9 mouse cellular contexts compared by ENCODE assay signal in genomic region chr5:67101793-67102600, GRCm38 (mm10). TPM values are rescaled to one million over a fixed set of nuclear protein-coding genes. Genes with fewer than 3 reads are reported as not detected.
DNase-seq lines count a peak whose midpoint lies in the region; ATAC-seq and TF ChIP-seq lines count a peak whose summit lies in the region.
"Had no signal": no experiment of that assay in that cellular context is flagged by ENCODE, and none has a peak within 500 bp of the region (broad histone marks: within the 10 kb centered on the region; RNA-seq: fewer than 3 reads in every experiment).

No protein-coding gene starts in this region.

- H3K4me3 ChIP-seq in lung, postnatal 0 days (ENCODE audit: low read depth, low read length), result no peak overlapping the region
- no peak overlapping the region for H3K4me3 ChIP-seq in embryonic facial prominence, embryonic 14.5 days (ENCODE audit: low read depth, low read length)
- H3K4me3 ChIP-seq in intestine, embryonic 14.5 days (ENCODE audit: low read depth, low read length), result no peak overlapping the region
- no peak overlapping the region for H3K4me3 ChIP-seq in neural tube, embryonic 14.5 days (ENCODE audit: low read depth, low read length)
- H3K4me3 ChIP-seq: heart, embryonic 13.5 days; myocyte had no signal

- H3K4me2 ChIP-seq in lung, postnatal 0 days (replicated peaks; ENCODE audit: low read depth, low read length), result no peak overlapping the region
- no peak overlapping the region for H3K4me2 ChIP-seq in embryonic facial prominence, embryonic 14.5 days (ENCODE audit: low read depth, low read length)
- H3K4me2 ChIP-seq in intestine, embryonic 14.5 days (ENCODE audit: low read length), result no peak overlapping the region
- H3K4me2 ChIP-seq in neural tube, embryonic 14.5 days (ENCODE audit: low read depth, low read length), result no peak overlapping the region
- H3K4me2 ChIP-seq: heart, embryonic 13.5 days had no signal

- peaks cover 52% of the 10 kb centered on the region for H3K27me3 ChIP-seq in lung, postnatal 0 days (replicated peaks; ENCODE audit: insufficient read depth, low read length)
- peaks cover 93% of the 10 kb centered on the region for H3K27me3 ChIP-seq in embryonic facial prominence, embryonic 14.5 days (replicated peaks; ENCODE audit: control insufficient read depth, insufficient read depth, low read length)
- peaks cover 87% of the 10 kb centered on the region for H3K27me3 ChIP-seq in intestine, embryonic 14.5 days (replicated peaks; ENCODE audit: control insufficient read depth, insufficient read depth, low read length)
- peaks cover 64% of the 10 kb centered on the region for H3K27me3 ChIP-seq in neural tube, embryonic 14.5 days (ENCODE audit: control insufficient read depth, insufficient read depth, low read length)

- WGBS in lung, postnatal 0 days, result 2% methylated on average over 26 of the region's 28 CpGs
- WGBS in embryonic facial prominence, embryonic 14.5 days, result 4% methylated on average over 22 of the region's 28 CpGs
- WGBS in intestine, embryonic 14.5 days, result 3% methylated on average over 28 of the region's 28 CpGs
- WGBS in neural tube, embryonic 14.5 days, result 2% methylated on average over 26 of the region's 28 CpGs

- no peak for ATAC-seq in lung, postnatal 0 days
- peak; percentile 32; the same call in 1 of the 2 replicates for ATAC-seq in embryonic facial prominence, embryonic 14.5 days (ENCODE audit: low read depth)
- peak; percentile 30 for ATAC-seq in intestine, embryonic 14.5 days (replicated peaks; ENCODE audit: low FRiP score, low TSS enrichment, low read depth)
- ATAC-seq in neural tube, embryonic 14.5 days (ENCODE audit: low read depth), result peak; percentile 53; the same call in 1 of the 2 replicates

- no peaks in the 10 kb centered on the region for H3K4me1 ChIP-seq in lung, postnatal 0 days (ENCODE audit: insufficient read depth, low read depth, low read length)
- no peaks in the 10 kb centered on the region for H3K4me1 ChIP-seq in embryonic facial prominence, embryonic 14.5 days (ENCODE audit: control insufficient read depth, insufficient read depth, low read length)
- H3K4me1 ChIP-seq in intestine, embryonic 14.5 days (replicated peaks; ENCODE audit: control insufficient read depth, insufficient read depth, low read length), result no peaks in the 10 kb centered on the region
- H3K4me1 ChIP-seq in neural tube, embryonic 14.5 days (ENCODE audit: control insufficient read depth, insufficient read depth, low read length), result no peaks in the 10 kb centered on the region
- H3K4me1 ChIP-seq: heart, embryonic 13.5 days had no signal

- DNase-seq in lung, postnatal 0 days (ENCODE audit: low spot score), result no peak
- DNase-seq in lung, adult 18-20 months, result no peak
- peak; percentile 7 for DNase-seq in embryonic facial prominence, embryonic 14.5 days (ENCODE audit: low spot score)
- no peak for DNase-seq in intestine, embryonic 14.5 days (ENCODE audit: low spot score)
- DNase-seq in cerebellum, adult 11 months, result no peak
- DNase-seq in heart, postnatal 36 days, result no peak

- no peak for TF ChIP-seq EP300 in lung, postnatal 0 days (IDR thresholded peaks at IDR 0.05)

- TF ChIP-seq CTCF in lung, postnatal 0 days (IDR thresholded peaks at IDR 0.05), result peak; percentile 35

- H3K36me3 ChIP-seq in lung, postnatal 0 days (ENCODE audit: insufficient read depth, low read length), result no peaks in the 10 kb centered on the region
- no peaks in the 10 kb centered on the region for H3K36me3 ChIP-seq in embryonic facial prominence, embryonic 14.5 days (ENCODE audit: control insufficient read depth, insufficient read depth, low read length)
- H3K36me3 ChIP-seq in intestine, embryonic 14.5 days (ENCODE audit: control insufficient read depth, insufficient read depth, low read length), result no peaks in the 10 kb centered on the region
- H3K36me3 ChIP-seq in neural tube, embryonic 14.5 days (ENCODE audit: control insufficient read depth, insufficient read depth, low read length), result no peaks in the 10 kb centered on the region
- H3K36me3 ChIP-seq: heart, embryonic 13.5 days had no signal

- intact Hi-C loops in heart, postnatal 36 days (cut with DNase I), result no loop called here

- no peaks in the 10 kb centered on the region for H3K9me3 ChIP-seq in lung, postnatal 0 days (ENCODE audit: low read length)
- H3K9me3 ChIP-seq in embryonic facial prominence, embryonic 14.5 days (ENCODE audit: control insufficient read depth, low read length), result no peaks in the 10 kb centered on the region
- H3K9me3 ChIP-seq in intestine, embryonic 14.5 days (ENCODE audit: control insufficient read depth, low read length), result no peaks in the 10 kb centered on the region
- no peaks in the 10 kb centered on the region for H3K9me3 ChIP-seq in neural tube, embryonic 14.5 days (ENCODE audit: control insufficient read depth, low read length)
- H3K9me3 ChIP-seq: heart, embryonic 13.5 days had no signal

- H3K9ac ChIP-seq in lung, postnatal 0 days (replicated peaks; ENCODE audit: low read depth), result no peak overlapping the region
- H3K9ac ChIP-seq in embryonic facial prominence, embryonic 14.5 days (ENCODE audit: low read depth, low read length), result no peak overlapping the region
- no peak overlapping the region for H3K9ac ChIP-seq in intestine, embryonic 14.5 days (ENCODE audit: low read length)
- H3K9ac ChIP-seq in neural tube, embryonic 14.5 days (replicated peaks; ENCODE audit: low read depth, low read length), result no peak overlapping the region
- H3K9ac ChIP-seq: heart, embryonic 13.5 days had no signal

- no peak overlapping the region for H3K27ac ChIP-seq in lung, postnatal 0 days (ENCODE audit: low read length)
- H3K27ac ChIP-seq in embryonic facial prominence, embryonic 14.5 days (replicated peaks; ENCODE audit: low read depth, low read length), result no peak overlapping the region
- H3K27ac ChIP-seq in intestine, embryonic 14.5 days (ENCODE audit: low read depth), result peak overlapping the region; percentile 39; the same call in 1 of the 2 replicates
- no peak overlapping the region for H3K27ac ChIP-seq in neural tube, embryonic 14.5 days (ENCODE audit: low read depth, low read length)
- H3K27ac ChIP-seq: heart, embryonic 13.5 days had no signal

RNA-seq across cellular contexts. Expression of gene Phox2b, which starts 2.9 kb away (rescaled TPM):
- 0.05 TPM in 1 of 2 replicates, not detected in the other for polyA plus RNA-seq in lung, postnatal 0 days (2015; fragmentation: Nextera tagmentation; extraction: Ambion mirVana)
- 1.8 and 2.4 TPM in 2 replicates for polyA plus RNA-seq in embryonic facial prominence, embryonic 14.5 days (2014; fragmentation: Nextera tagmentation; extraction: Ambion mirVana)
- 41.6 and 45.5 TPM in 2 replicates for polyA plus RNA-seq in intestine, embryonic 14.5 days (2014; fragmentation: Nextera tagmentation; extraction: Ambion mirVana)
- polyA plus RNA-seq in neural tube, embryonic 14.5 days (2014; fragmentation: Nextera tagmentation; extraction: Ambion mirVana), result 0.08 and 0.15 TPM in 2 replicates
- not detected for total RNA-seq in heart, postnatal 36 days (2021)
- polyA plus RNA-seq: myocyte had no signal

Comparison
In these comparisons a context has a peak if more than half of its experiments do, and no peak if none do; other contexts are left out.
1. RNA of gene Phox2b, which starts 2.9 kb away (polyA plus RNA-seq): 41.6 to 45.5 TPM in intestine, embryonic 14.5 days; 1.8 to 2.4 TPM in embryonic facial prominence, embryonic 14.5 days, 0.08 to 0.15 TPM in neural tube, embryonic 14.5 days and 0.05 TPM in lung, postnatal 0 days; every median in the first group is over 10 times any median in the second.